Comparison of ENCODE assay signal across 8 mouse cellular contexts in genomic region chr6:124662477-124663423, GRCm38 (mm10). TPM values are rescaled to one million over a fixed set of nuclear protein-coding genes. Genes with fewer than 3 reads are reported as not detected.
A peak's percentile ranks its signal among the peaks of the same experiment; 100 is the strongest.
DNase-seq lines count a peak whose midpoint lies in the region; ATAC-seq and TF ChIP-seq lines count a peak whose summit lies in the region.

TSS of gene Lpcat3 (plus strand) at chr6:124663027.

- H3K9me3 ChIP-seq in hindbrain, embryonic 10.5 days, result no peaks in the 10 kb centered on the region
- no peaks in the 10 kb centered on the region for H3K9me3 ChIP-seq in lung, postnatal 0 days (ENCODE audit: low read length)

- TF ChIP-seq EP300 in lung, postnatal 0 days (IDR thresholded peaks at IDR 0.05), result no peak

- H3K36me3 ChIP-seq in hindbrain, embryonic 10.5 days, result no peaks in the 10 kb centered on the region
- no peaks in the 10 kb centered on the region for H3K36me3 ChIP-seq in lung, postnatal 0 days (ENCODE audit: insufficient read depth, low read length)

- H3K27ac ChIP-seq in hindbrain, embryonic 10.5 days, result peak within 1 kb of the TSS; percentile 87
- peak within 1 kb of the TSS; percentile 84 for H3K27ac ChIP-seq in lung, postnatal 0 days (ENCODE audit: low read length)

- DNase-seq in MN1 (ENCODE audit: low spot score), result peak; percentile 98
- peak; percentile 100 for DNase-seq in cerebellum, adult 9-10 months
- peak; percentile 99 for DNase-seq in hindbrain, embryonic 10.5 days (ENCODE audit: low spot score)
- DNase-seq in layer of hippocampus, adult 9-11 months, result peak; percentile 98
- peak; percentile 99 for DNase-seq in lung, postnatal 0 days (ENCODE audit: low spot score)
- DNase-seq in ovary, postnatal 14 days (ENCODE audit: low spot score), result peak; percentile 98
- peak; percentile 100 for DNase-seq in thymus, postnatal 14 days

- H3K4me1 ChIP-seq in hindbrain, embryonic 10.5 days (replicated peaks), result peaks cover 15% of the 10 kb centered on the region
- peaks cover 3% of the 10 kb centered on the region; the same call in 1 of the 2 replicates for H3K4me1 ChIP-seq in lung, postnatal 0 days (ENCODE audit: insufficient read depth, low read depth, low read length)

- H3K27me3 ChIP-seq in hindbrain, embryonic 10.5 days (ENCODE audit: insufficient read depth, poor library complexity, severe bottlenecking), result no peaks in the 10 kb centered on the region
- H3K27me3 ChIP-seq in lung, postnatal 0 days (replicated peaks; ENCODE audit: insufficient read depth, low read length), result no peaks in the 10 kb centered on the region

- peak within 1 kb of the TSS; percentile 58 for H3K9ac ChIP-seq in lung, postnatal 0 days (replicated peaks; ENCODE audit: low read depth)

- TF ChIP-seq CTCF in lung, postnatal 0 days (IDR thresholded peaks at IDR 0.05), result peak; percentile 79

- peak within 1 kb of the TSS; percentile 57 for H3K4me2 ChIP-seq in lung, postnatal 0 days (replicated peaks; ENCODE audit: low read depth, low read length)

- H3K4me3 ChIP-seq in hindbrain, embryonic 10.5 days, result peak within 1 kb of the TSS; percentile 63
- H3K4me3 ChIP-seq in lung, postnatal 0 days (ENCODE audit: low read depth, low read length), result peak within 1 kb of the TSS; percentile 68

- peak; percentile 94 for ATAC-seq in frontal cortex, adult (ENCODE audit: low TSS enrichment)
- ATAC-seq in lung, postnatal 0 days, result peak; percentile 97

- WGBS in hindbrain, embryonic 10.5 days, result under 1% methylated on average over 75 of the region's 87 CpGs
- WGBS in lung, postnatal 0 days, result under 1% methylated on average over 59 of the region's 87 CpGs

RNA-seq across cellular contexts. Expression of gene Lpcat3, which starts in this region (rescaled TPM):
- polyA plus RNA-seq in hindbrain, embryonic 10.5 days (2016; fragmentation: Nextera tagmentation; extraction: Ambion mirVana), result 39.6 and 43.6 TPM in 2 replicates
- polyA plus RNA-seq in lung, postnatal 0 days (2015; fragmentation: Nextera tagmentation; extraction: Ambion mirVana), result 67.3 and 74.2 TPM in 2 replicates

Comparison
In these comparisons a context has a peak if more than half of its experiments do, and no peak if none do; other contexts are left out.
1. Peak in every context shown above with its lines: DNase-seq, ATAC-seq, H3K4me3 ChIP-seq and H3K27ac ChIP-seq.